Mouse (Mus musculus) adrenal gland, postnatal 10 days (tissue): ENCODE measurements around the gene Gcnt2. TPM values are rescaled to one million over a fixed set of nuclear protein-coding genes. Genes with fewer than 3 reads are reported as not detected.

Experiments
- DNase-seq: peaks from one replicate; pipeline ENCODE4 v3.0.0; 2021; ENCODE audit warnings: mixed read lengths
- long read RNA-seq, 2 experiments: library from polyadenylated mRNA; stranded (forward); transcript quantifications; one replicate each; pipeline ENCODE4 v2.0.0; 2021
- total RNA-seq, 2 experiments: library from RNA; stranded (reverse); gene quantifications; 2 replicates each; pipeline ENCODE4 v1.2.3; 2021

Gcnt2 gene
- total RNA-seq = 10 to 100 TPM; 11.3 to 12.8 TPM
- long read RNA-seq, experiment 1, full-length matches to known transcripts = 1 of 7 reads
- long read RNA-seq, experiment 1, partial matches to known transcripts = 0 of 7 reads
- long read RNA-seq, experiment 1, other reads (novel, unspliced or antisense) = 6 of 7 reads
- long read RNA-seq, experiment 2, full-length matches to known transcripts = 5 of 7 reads
- long read RNA-seq, experiment 2, partial matches to known transcripts = 0 of 7 reads
- long read RNA-seq, experiment 2, other reads (novel, unspliced or antisense) = 2 of 7 reads

- DNase-seq = peak; percentile 38
These were observed at the start of gene Gcnt2 for GRCm38 (mm10) chr13:40859652-40860399. Gcnt2 (plus strand) TSS chr13:40859754.

DNA sequence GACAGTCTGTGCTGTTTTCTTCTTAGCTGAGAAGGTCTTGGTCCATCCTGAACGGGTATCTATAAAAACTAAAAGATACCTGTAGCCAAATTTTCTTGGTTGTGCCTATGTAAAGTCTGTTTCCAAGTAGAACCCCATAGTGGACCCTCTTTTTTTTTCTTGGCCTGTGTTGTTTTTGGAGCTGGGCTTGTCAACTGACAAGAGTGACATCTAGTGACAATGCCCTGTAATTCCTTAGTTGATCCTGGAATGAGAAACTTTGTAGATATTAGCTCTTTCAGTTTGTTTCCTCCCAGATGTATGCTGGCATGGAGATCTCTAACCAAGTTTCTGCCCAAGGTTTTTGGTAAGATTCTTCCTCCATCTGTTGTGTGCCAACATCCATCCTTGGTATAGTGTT, 38.9 kb upstream of the Gcnt2 start:
- DNase-seq = no peak

- peak; percentile 39 for DNase-seq
These were observed 37.6 kb upstream of the Gcnt2 start for GRCm38 (mm10) chr13:40821911-40822310.

GRCm38 (mm10) chr13:40841146-40841787, 18.3 kb upstream of the Gcnt2 start:
- DNase-seq = no peak

- DNase-seq = no peak
These were observed 17.4 kb upstream of the Gcnt2 start for GRCm38 (mm10) chr13:40842141-40842540.

- peak; percentile 84 for DNase-seq
These were observed 16.0 kb upstream of the Gcnt2 start for GRCm38 (mm10) chr13:40843418-40844067.

DNA sequence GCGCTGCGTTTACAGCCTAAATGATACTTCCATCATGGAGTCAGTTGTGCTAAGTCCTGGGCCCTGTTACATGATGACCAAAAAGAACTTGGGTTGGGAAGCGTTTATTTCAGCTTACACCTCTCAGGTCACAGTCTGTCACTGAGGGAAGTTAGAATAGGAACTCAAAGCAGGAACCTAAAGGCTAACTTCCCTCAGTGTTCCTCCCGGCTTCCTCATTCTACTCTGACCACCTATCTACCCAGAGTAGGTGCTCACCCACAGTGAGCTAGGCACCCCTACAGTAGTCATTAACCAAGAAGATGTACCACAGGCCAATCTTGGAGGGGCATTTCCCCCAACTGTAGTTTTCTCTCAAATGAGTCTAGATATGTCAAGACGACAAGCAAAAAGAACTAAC, 15.4 kb upstream of the Gcnt2 start:
- no peak for DNase-seq

- DNase-seq = no peak
These were observed 13.6 kb upstream of the Gcnt2 start for GRCm38 (mm10) chr13:40845951-40846350.

- DNase-seq = no peak
These were observed 13.2 kb upstream of the Gcnt2 start for GRCm38 (mm10) chr13:40846375-40846774.

DNA sequence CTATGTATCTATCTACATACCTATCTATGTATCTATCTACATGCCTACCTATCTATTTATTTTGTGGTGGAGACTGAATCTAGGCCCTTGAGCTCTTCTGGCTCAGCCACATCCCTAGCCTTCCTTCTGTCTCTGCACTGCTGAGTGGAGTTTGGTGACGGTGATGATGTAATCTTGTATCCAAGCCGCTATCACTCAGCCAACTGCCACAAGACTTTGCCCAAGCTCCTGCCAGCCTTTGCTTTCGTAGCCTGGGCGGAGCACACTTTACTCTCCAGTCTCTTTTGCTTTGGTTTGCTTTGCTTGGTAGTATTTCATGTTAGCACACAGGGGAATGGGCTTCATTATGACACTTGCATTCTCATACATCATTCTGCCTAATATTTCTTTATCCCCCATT, 11.7 kb upstream of the Gcnt2 start:
- no peak for DNase-seq

DNA sequence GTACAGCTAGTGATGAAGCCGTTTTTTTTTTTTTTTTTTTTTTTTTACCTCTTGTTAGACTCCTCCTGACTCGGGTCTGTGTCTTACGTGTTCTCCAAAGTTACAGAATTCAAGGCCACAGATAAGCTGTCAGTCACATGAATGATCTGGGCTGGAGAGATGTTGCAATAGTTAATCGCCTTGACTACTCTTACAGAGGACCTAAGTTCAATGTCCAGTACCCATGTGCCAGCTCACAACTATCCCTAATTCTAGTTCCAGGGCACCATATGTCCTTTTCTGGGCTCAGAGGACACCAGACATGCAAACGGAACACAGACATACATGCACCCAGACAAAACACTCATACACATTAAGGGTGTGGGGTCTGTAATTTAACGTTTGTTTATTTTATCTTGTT, 8.9 kb upstream of the Gcnt2 start:
- no peak for DNase-seq

- no peak for DNase-seq
These were observed 8.3 kb upstream of the Gcnt2 start for GRCm38 (mm10) chr13:40851281-40851680.

GRCm38 (mm10) chr13:40851961-40852360, 7.6 kb upstream of the Gcnt2 start:
- DNase-seq = no peak

DNA sequence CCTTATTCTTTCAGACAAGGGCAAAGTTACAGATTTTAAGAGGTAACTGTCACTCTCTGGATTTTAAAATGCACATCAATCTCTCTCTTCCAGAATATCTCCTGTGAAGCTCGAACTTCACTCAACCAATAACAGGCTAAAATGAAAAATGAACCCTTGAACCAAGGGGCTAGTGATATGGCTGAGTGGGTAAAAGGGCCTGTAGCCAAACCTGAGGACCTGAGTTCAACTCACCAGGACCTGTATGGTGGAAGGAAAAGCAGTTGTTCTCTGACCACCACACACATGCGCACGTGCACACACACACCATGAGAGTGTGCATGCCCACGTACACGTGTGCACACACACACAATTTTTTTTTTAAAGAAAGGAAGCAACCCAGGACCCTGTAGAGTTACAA, 6.8 kb upstream of the Gcnt2 start:
- no peak for DNase-seq

GRCm38 (mm10) chr13:40853842-40854241, 5.7 kb upstream of the Gcnt2 start:
- DNase-seq = no peak

DNA sequence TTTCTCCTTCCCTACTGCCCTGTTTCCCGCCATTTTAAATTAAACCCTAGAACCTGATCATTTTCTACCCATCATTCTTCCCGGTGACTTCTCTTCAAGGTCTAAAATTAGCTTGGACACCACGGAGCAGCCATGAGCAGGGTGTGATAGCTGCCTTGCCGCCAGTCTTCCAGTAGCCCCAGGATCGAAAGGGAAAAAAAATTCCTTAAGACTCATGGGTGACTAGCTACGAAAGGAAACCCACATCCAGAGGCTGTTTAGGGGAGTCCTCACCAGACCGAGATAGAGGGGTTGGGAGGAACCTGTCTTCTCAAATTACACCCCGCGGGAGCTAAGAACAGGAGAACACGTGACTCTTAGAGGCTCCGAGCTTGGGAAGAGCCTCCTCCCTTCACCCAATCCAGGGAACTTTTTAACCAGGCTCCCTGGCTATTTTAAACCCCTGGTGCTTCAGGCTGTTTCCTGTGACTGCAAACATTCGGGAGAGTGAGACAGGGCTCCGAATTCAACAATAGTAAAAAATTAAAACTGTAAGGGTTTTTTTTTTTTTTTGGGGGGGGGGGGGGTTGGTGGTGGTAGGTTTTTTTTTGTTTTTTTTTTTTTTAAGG, 5.0 kb upstream of the Gcnt2 start:
- DNase-seq = peak; percentile 54

GRCm38 (mm10) chr13:40855266-40855665, 4.3 kb upstream of the Gcnt2 start:
- no peak for DNase-seq

DNA sequence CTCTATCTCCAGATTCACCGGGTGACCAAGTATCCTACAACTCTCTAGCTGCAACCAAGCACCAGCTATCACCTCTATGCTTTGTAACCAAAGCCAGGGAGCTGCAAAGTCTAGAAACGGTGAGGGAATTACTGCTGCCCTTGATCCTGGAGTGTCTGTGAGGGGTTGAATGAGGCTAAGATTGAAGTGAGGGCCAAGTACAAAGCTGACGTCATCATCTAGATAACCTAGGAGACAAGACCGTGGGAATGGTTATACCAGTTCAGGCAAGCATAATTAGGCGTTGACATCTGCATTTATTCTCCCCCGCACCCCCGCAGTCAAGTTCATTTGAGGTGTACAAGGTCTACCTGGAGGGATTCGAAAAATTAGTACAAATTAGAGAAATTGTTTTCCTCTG, 2.8 kb upstream of the Gcnt2 start:
- no peak for DNase-seq

GRCm38 (mm10) chr13:40857281-40857818, 2.2 kb upstream of the Gcnt2 start:
- no peak for DNase-seq

GRCm38 (mm10) chr13:40859225-40859624, 329 bp upstream of the Gcnt2 start:
- no peak for DNase-seq

- DNase-seq = no peak
These were observed 3.5 kb downstream of the Gcnt2 start for GRCm38 (mm10) chr13:40863006-40863405.
